Mouse (Mus musculus): ENCODE results near the gene Chaf1b.
A peak's percentile ranks its signal among the peaks of the same experiment; 100 is the strongest.

Chaf1b gene

DNA sequence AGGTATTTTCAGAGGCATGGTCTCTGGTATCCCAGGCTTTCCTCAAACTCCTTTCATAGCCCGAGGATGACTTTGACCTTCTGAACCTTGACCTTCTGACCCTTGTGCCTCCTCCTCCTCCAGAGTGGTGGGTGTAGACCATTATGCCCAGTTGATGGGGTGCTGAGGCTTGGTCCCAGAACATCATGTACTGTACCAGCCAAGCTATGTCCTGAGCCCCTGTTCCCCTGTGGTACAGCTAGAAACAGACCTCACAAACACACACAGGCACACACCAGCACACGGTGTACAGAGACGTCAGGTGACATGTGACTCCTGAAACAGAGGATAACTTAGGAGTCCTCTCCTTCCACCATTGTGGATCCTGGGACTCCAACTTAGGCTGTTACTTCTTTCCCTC, 29.1 kb downstream of the Chaf1b start:
- no peak for DNase-seq (ENCODE audit: low read depth, low spot score)

DNA sequence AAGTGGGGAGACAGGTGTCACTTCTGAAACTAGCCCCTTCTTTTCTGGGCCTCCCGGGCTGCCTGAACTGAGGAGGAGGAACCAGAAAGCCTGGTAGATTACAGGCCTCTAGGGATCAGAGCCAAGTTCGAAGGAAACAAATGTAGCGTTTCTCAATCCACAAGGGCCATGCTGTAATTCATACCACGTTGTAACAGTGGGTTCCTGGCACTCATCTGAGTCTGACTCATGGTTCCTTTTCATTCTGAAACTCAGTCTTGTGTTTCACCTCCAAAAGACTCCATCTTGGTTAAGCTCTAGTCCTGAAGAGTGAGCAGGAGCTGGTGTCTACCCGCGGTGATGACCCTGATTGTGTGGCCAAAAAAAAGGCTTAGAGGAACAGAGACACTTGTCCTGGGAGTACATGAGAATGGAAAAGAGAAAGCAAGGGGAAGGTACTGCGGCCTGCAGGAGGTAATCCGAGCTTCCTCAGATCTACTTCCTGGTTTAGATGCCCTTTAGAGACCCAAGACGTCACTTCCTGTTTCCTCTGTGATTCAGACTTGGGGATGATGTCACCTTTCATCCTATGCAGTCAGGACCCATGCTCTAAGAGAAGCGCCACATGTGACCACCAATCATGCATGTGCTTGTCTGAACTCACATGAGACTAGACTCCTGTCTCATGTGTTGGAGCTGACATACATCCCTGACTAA, 30.3 kb downstream of the Chaf1b start:
- DNase-seq (ENCODE audit: low read depth, low spot score), result no peak

GRCm38 (mm10) chr16:93915338-93915849, 31.7 kb downstream of the Chaf1b start:
- no peak for DNase-seq (ENCODE audit: low read depth, low spot score)

GRCm38 (mm10) chr16:93917712-93918678, 34.3 kb downstream of the Chaf1b start:
- peak; percentile 83 for DNase-seq (ENCODE audit: low read depth, low spot score)

DNA sequence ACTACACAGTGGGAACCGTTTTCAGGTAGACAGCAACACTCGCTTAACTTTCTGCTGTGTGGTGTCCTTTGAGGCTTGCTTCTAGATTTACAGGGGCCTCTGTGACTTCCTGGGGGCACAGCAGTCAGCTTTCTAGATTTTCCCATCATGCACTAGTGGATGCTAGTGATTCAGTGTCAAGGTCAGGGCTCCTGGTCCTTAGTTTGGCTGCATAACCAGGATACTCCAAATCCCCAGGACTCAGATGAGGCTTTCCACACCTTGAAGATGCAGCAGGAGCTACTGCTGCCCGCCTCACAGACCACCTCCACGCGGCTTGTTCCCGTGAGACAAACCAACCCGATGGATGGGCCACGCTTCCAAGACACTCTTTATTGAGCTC, 35.0 kb downstream of the Chaf1b start:
- no peak for DNase-seq (ENCODE audit: low read depth, low spot score)

DNA sequence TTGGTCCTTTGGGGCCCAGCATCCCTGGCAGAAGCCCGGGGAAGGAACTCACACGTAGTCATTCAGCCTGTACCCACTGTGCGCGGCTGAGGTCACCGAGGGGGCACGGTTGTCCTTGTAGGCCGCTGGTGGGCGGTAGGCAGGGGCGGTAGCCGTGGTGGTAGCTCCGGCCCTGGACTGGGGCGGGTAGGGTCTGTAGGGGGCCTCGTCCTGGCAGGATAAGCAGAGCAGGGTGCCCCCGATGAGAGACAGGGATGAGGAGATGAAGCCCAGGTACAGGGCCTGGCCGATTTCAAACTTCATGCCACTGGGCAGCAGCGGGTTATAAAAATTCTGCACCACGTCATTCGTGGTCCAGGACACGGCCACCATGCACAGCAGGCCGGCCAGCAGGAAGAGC, 35.5 kb downstream of the Chaf1b start:
- DNase-seq (ENCODE audit: low read depth, low spot score), result no peak

DNA sequence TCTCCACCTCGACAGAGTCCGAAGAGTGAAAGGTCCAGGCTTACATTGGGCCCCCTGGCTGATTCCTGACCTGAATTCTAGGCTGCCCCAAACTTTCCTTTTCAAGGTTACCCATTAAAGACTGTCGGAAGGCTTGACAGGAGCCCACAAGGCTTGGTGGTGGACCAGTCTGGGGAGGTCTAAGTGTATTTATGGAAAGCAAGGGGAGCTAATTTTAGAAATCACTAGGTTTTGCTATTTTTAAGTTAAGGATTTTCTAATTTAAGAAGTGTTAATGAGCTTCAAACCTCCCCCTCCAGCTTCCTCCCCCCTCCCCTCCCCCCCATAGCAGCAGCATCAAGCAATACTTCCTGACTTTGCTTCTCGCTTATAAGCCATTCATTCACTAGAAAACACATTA, 37.0 kb downstream of the Chaf1b start:
- DNase-seq (ENCODE audit: low read depth, low spot score), result no peak

DNA sequence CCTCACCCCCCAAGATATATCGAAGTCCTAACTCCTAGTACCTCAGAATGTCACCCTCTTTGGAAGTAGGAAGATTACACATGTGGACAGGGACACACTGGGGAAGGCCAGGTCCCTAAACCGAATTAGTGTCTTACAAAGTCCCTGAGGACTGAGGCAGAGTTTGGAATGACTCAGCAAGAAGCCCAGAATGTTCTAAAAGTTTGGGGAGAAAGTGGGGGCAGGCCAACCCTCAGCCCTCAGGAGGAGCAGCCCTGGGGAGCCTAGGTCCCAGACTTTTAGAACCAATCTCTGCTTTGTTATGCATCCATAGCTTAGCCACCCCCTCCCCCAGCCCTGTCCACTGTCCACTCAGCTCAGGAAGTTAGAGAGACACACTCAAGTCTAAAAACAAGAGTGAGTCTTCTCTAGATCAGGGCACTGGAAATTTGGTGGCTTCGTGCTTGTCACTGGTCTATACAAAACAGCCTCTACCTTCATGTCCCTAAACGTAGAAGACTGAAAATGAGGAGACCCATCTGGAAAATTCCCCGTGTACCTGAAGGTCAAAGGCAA, 39.2 kb downstream of the Chaf1b start:
- DNase-seq (ENCODE audit: low read depth, low spot score), result no peak

DNA sequence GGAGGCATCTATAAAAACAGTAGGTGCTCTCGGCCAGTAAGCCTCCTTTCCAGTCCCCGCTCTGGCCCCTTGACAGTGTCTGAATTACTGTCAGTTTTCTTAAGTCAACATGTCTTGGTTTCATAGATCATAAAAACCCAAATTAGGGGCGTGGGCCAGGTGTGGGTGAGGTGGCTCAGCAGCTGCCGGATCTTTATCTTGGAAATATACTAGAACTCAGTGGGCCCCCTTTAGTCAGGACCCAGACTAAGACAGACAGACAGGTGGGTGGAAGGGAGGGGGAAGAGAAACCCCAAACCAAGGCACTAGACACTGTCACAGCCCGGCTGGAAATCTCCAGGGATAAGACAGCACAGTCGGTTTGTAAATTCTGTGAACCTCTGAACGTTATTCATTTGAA, 40.1 kb downstream of the Chaf1b start:
- no peak for DNase-seq (ENCODE audit: low read depth, low spot score)

- DNase-seq (ENCODE audit: low read depth, low spot score), result no peak
Observed at GRCm38 (mm10) chr16:93925684-93926247, 42.1 kb downstream of the Chaf1b start.

- no peak for DNase-seq (ENCODE audit: low read depth, low spot score)
Observed at GRCm38 (mm10) chr16:93929370-93930032, 45.8 kb downstream of the Chaf1b start.

DNA sequence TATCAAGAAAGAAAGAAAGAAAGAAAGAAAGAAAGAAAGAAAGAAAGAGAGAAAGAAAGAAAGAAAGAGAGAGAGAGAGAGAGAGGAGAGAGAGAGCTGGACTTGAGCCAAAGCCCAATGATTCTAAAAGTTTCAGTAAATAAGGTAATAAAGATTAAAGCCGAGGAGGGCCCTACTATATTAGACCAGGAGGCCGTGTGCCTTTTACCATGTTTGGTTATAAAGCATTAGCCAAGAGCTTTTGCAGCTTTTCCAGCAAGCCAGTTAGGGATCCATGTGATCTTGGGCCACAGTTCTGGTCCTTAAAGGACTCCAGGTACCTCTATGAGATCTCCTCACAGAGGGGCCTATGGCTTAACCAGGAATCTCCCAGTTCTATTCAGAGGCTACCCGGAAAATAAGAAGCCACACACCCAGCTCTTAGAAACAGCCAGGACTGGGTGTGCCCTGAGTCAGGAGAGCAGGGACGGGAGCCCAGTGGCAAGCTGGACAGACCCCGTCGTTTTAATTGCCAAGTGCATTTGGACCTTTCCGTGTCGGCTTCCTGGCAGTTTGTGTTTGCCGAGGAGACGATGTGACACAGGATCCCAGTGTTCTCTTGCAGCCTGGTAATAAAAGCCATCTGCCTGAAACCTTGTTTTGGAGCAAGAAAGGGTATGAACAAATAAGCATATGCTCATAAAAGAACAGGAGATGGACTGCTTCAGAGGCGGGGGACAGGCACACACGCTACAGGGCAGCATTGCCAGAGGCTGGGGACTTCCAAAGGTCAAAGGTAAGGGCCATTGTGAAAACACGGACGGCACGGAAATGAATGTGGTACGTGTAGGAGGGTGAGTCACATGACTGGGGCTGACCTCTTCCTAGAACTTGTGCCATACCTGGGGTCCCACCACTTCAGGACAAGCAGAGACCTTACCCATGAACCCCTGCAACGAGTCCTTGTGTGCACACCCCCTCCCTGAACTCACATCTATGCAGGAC, 48.8 kb downstream of the Chaf1b start:
- no peak for DNase-seq (ENCODE audit: low read depth, low spot score)

- DNase-seq (ENCODE audit: low read depth, low spot score), result no peak
Observed at GRCm38 (mm10) chr16:93934588-93934987, 50.9 kb downstream of the Chaf1b start.

DNA sequence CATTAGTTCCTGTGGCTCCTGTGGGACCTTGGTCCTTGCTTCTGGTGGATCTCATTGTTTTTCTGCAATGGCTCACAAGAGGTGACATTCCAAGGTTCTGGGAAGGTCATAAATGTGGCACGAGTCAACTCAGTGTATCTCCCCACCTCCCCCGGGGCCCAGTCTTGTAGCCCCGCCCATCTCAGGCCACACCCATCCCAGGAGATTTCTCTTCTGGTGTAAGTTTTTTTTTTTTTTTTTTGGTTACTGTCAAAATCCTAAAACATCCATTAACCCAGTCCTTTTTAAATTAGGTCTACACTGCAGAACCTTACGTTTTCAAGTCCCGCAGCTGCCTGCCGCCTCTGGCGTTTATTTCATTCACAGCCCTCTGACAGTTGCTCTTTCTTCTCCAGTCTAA, 51.3 kb downstream of the Chaf1b start:
- no peak for DNase-seq (ENCODE audit: low read depth, low spot score)

DNA sequence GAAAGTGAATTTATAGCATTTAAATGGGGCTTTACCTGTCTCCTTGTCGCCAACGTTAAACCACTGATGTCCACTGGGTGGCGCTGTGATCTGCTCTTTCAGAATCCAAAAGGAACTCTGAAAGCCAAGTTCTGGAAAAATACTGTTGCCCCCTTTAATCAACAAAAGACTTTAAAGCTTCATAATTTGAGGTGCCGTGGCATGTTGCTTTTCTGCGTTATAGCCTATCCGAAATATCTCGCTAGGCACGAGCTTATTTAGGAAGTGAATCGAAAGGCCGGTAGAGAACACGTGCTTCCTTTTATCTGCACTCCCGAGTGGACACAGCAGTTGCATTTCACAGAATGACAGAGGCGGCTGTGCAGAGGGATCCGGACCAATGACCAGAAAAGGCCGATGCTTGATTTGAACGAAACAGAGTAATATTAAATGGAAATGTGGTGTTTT, 54.7 kb downstream of the Chaf1b start:
- DNase-seq (ENCODE audit: low read depth, low spot score), result peak; percentile 61

DNA sequence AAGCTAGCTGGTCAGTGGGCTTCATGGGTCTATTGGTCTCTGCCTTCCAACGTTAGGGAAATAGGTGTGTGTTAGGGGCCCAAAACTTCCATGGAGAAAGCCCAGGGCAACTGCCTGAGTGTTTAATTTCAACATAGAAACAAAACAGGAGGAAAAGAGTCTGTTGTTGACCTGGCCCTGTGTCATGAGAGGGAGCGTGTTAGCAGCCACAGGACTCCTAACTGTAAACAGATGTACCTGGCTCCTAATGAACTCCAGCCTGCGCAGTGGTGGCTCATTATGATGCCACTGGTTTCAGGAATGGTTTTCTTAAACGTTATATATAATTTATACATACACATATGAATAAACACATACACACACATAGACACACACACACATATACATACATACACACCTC, 56.3 kb downstream of the Chaf1b start:
- no peak for DNase-seq (ENCODE audit: low read depth, low spot score)

DNA sequence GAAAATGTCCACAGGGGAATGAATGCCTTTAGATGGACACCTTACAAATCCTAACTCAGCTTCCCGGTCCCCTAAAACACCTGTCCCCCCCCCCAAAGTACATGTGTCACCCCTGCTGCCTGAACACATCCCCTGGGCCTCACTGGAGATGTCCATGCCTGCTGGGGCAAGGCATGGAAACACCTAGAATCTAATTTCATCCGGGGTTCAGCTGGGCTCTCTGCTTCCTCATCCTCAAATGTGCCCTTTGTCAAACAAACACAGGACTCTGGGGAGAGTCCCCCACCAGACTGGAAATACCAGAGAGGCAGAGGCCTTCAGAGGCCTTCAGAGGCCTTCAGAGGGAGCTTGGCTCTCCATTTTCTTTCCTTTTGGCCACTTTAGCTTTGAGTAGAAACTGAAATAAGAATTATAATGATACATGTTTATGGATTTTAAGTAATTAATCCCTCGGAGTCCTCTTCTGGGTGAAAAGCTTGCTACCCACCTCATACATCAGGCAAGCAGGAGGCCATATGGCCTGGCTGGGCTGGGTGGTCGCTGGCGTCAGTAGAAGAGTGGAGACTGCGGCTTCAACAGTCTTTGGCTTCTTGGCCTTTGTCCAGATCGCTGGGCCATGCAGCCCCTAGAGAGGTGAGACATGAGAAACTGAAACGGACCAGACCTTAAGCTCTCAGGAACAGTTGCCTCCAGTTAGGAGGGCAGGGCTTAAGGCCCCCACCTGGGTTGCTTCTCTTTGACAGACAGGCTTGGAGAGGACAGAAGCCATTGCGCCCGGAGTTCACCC, 58.3 kb downstream of the Chaf1b start:
- no peak for DNase-seq (ENCODE audit: low read depth, low spot score)

GRCm38 (mm10) chr16:93942796-93943502, 59.2 kb downstream of the Chaf1b start:
- no peak for DNase-seq (ENCODE audit: low read depth, low spot score)

- DNase-seq (ENCODE audit: low read depth, low spot score), result no peak
Observed at GRCm38 (mm10) chr16:93944301-93944700, 60.6 kb downstream of the Chaf1b start.
